Mouse (Mus musculus): Measurements from ENCODE around the gene Rhbg. TPM values are rescaled to one million over a fixed set of nuclear protein-coding genes. Genes with fewer than 3 reads are reported as not detected.

Rhbg gene
- polyA plus RNA-seq, 1 experiment: not detected

DNA sequence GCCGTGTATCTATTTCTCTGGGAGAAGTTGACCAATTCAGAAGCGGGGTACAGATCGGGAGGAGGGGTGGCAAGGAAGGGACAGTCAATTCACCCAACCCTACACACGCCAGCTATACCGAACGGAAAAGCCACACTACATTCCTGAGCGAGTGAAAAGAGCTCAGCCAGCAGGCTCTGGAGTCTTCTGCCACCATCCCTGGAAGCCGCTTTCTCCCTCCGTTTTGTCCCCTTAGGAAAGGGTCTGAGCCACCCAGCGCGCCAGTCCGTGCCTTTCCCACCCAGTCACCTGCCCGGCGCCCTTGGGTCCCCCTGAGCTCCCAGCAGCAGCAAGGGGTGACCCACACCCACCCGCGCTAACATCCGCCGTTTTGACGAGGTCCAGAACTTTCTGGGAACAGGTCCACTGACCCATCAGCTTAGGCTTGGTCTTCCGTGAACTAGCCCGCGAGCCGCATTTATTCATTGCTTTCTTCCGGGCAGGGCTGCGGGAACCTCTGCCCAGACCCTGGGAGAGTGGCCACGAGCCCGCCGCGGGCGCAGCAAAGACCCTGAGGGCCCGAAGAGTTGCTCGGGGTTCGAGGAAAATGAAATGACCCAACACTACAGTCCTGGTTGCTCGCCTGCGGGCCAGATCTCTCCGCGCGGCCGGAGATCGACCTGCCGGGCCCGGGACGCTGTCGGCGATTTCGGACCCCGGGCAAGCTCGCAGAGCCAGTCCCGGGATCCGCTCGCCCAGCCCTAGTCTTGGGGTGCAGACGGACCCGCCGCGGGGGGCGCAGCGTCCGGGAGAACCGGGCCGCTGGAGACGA lies 54.1 kb downstream of the Rhbg start:
- Histone ChIP-seq H3K36me3 (ENCODE audit: control insufficient read depth, insufficient read depth) (no peaks in the 10 kb centered on the region), H3ac (ENCODE audit: control insufficient read depth, insufficient read length, low read depth) (no peak overlapping the region), H3K79me3 (ENCODE audit: low read depth) (no peaks in the 10 kb centered on the region), H3K4me3 (ENCODE audit: insufficient read depth, poor library complexity, severe bottlenecking) (no peak overlapping the region), H3K79me2 (ENCODE audit: control insufficient read depth, insufficient read depth) (no peaks in the 10 kb centered on the region), H3K27me3 (ENCODE audit: control insufficient read depth, insufficient read depth, insufficient read length) (peaks cover 86% of the 10 kb centered on the region)
- TF ChIP-seq MAX (IDR thresholded peaks at IDR 0.05) (no peak), CEBPB (IDR thresholded peaks at IDR 0.05; ENCODE audit: low read depth) (no peak), FOSL1 (IDR thresholded peaks at IDR 0.05; ENCODE audit: insufficient read depth, low read length, poor library complexity, severe bottlenecking) (no peak), MYOD1 (IDR thresholded peaks at IDR 0.05; ENCODE audit: control insufficient read depth, insufficient read length, low read depth) (no peak), MYOG (IDR thresholded peaks at IDR 0.05; ENCODE audit: control insufficient read depth, extremely low read depth, insufficient read length) (no peak), USF1 (IDR thresholded peaks at IDR 0.05; ENCODE audit: low read depth) (no peak), CTCF (IDR thresholded peaks at IDR 0.05; ENCODE audit: control insufficient read depth, insufficient read depth, insufficient read length) (no peak)

DNA sequence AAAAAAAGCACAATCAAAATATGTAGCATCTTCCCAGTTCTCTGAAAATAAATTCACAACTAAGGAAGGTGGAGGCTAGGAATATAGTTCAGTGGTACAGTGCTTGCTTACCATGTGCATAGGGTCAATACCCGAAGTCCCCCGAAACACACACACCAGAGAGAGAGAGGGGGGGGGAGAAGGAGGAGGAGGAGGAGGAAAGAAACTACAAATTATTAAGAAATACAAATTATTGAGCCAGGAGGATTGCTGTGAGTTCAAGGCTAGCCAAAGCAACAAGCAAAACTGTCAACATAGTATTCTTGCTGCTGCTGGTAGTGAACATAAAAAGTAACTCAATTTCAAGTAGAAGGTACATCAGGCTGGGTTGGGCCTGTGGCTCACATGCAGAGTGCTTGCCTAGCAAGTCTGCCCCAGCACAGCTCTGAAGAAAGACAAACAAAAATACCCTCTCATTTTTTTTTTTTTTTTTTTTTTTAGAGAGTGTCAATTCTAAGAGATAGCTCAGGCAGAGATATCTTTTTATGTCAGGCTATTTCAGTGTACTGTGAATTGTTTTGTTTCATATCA lies 54.9 kb downstream of the Rhbg start:
- Histone ChIP-seq H3K27me3 (ENCODE audit: control insufficient read depth, insufficient read depth, insufficient read length) (peaks cover 86% of the 10 kb centered on the region), H3K36me3 (ENCODE audit: control insufficient read depth, insufficient read depth) (no peaks in the 10 kb centered on the region), H3ac (ENCODE audit: control insufficient read depth, insufficient read length, low read depth) (no peak overlapping the region), H3K4me3 (ENCODE audit: insufficient read depth, poor library complexity, severe bottlenecking) (no peak overlapping the region), H3K79me2 (ENCODE audit: control insufficient read depth, insufficient read depth) (no peaks in the 10 kb centered on the region), H3K79me3 (ENCODE audit: low read depth) (no peaks in the 10 kb centered on the region)
- no peak for TF ChIP-seq USF1 (IDR thresholded peaks at IDR 0.05; ENCODE audit: low read depth)
- no peak for TF ChIP-seq FOSL1 (IDR thresholded peaks at IDR 0.05; ENCODE audit: insufficient read depth, low read length, poor library complexity, severe bottlenecking)
- TF ChIP-seq MYOD1 (IDR thresholded peaks at IDR 0.05; ENCODE audit: control insufficient read depth, insufficient read length, low read depth): no peak
- no peak for TF ChIP-seq MAX (IDR thresholded peaks at IDR 0.05)
- TF ChIP-seq CEBPB (IDR thresholded peaks at IDR 0.05; ENCODE audit: low read depth): no peak
- no peak for TF ChIP-seq CTCF (IDR thresholded peaks at IDR 0.05; ENCODE audit: control insufficient read depth, insufficient read depth, insufficient read length)
- TF ChIP-seq MYOG (IDR thresholded peaks at IDR 0.05; ENCODE audit: control insufficient read depth, extremely low read depth, insufficient read length): no peak

DNA sequence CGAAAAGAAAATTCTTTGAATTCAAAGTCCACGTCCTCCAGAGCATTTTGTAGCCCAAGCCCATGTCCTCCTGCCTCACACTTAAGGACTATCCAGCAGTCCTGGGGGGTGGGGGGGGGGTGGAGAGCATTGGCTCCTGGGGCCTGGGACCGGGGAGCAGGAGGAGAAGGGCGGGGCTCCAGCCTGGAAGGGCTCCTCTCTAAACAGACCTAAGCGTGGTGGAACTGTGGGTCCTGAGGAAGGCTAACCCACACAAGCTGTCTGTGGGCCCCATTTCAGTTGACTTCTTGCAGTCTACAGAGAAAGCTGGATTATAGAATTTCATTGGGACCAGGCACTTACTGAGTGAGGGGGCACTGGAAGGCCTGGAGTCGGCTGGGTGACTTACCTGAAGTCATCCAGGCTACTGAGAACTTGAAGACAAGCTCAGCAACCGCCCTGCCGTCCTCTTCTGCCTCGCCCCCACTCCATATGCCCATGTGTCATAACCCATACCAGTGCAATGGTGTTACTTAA lies 55.9 kb downstream of the Rhbg start:
- H3K36me3 ChIP-seq (ENCODE audit: control insufficient read depth, insufficient read depth): no peaks in the 10 kb centered on the region
- H3K27me3 ChIP-seq (ENCODE audit: control insufficient read depth, insufficient read depth, insufficient read length): peaks cover 85% of the 10 kb centered on the region
- no peak for TF ChIP-seq CTCF (IDR thresholded peaks at IDR 0.05; ENCODE audit: control insufficient read depth, insufficient read depth, insufficient read length)
- no peak for TF ChIP-seq MYOD1 (IDR thresholded peaks at IDR 0.05; ENCODE audit: control insufficient read depth, insufficient read length, low read depth)
- TF ChIP-seq USF1 (IDR thresholded peaks at IDR 0.05; ENCODE audit: low read depth): no peak
- no peak for TF ChIP-seq MAX (IDR thresholded peaks at IDR 0.05)
- TF ChIP-seq FOSL1 (IDR thresholded peaks at IDR 0.05; ENCODE audit: insufficient read depth, low read length, poor library complexity, severe bottlenecking): no peak
- TF ChIP-seq CEBPB (IDR thresholded peaks at IDR 0.05; ENCODE audit: low read depth): no peak
- TF ChIP-seq MYOG (IDR thresholded peaks at IDR 0.05; ENCODE audit: control insufficient read depth, extremely low read depth, insufficient read length): no peak
- no peak overlapping the region for H3K4me3 ChIP-seq (ENCODE audit: insufficient read depth, poor library complexity, severe bottlenecking)
- H3K79me3 ChIP-seq (ENCODE audit: low read depth): no peaks in the 10 kb centered on the region
- H3ac ChIP-seq (ENCODE audit: control insufficient read depth, insufficient read length, low read depth): no peak overlapping the region
- H3K79me2 ChIP-seq (ENCODE audit: control insufficient read depth, insufficient read depth): no peaks in the 10 kb centered on the region

DNA sequence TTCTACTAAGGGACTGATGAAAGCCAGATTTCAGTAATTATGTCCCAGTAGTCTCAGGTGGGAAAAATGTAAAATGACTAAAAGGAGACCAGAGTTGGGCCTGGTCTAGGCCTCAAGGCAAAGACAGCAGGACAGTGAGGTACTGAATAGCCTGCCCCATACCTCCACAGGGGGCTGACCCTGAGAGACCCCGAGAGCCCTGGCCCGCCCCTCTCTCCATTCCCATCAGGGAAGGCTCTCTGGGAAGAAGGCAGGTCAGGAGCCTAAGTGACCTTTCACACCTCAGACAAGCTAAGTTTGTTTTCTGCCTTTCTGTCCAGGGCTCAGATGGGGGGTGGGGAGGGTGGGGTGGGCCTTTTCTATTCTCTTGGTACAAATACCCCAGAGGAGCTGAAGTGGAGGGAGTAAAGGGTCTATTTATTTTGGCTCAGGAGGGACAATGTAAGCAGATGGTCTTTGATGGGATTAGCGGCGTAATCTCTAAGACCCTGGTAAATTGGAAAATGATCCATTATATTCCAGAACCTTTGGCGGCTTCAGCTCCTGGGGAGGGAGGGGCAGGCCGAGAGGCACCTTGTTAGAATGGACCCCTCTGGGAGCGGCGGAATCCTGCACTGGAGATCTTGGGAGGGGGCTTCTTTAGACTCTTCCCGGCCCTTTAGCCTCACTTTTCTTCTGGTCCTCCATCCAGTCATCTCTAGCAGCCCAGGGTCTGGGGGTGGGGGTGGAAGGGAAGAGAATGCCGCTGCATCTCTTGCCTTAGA lies 56.6 kb downstream of the Rhbg start:
- H3K27me3 ChIP-seq (ENCODE audit: control insufficient read depth, insufficient read depth, insufficient read length): peaks cover 84% of the 10 kb centered on the region
- TF ChIP-seq MAX (IDR thresholded peaks at IDR 0.05) (no peak), CTCF (IDR thresholded peaks at IDR 0.05; ENCODE audit: control insufficient read depth, insufficient read depth, insufficient read length) (no peak), MYOD1 (IDR thresholded peaks at IDR 0.05; ENCODE audit: control insufficient read depth, insufficient read length, low read depth) (no peak), CEBPB (IDR thresholded peaks at IDR 0.05; ENCODE audit: low read depth) (no peak), FOSL1 (IDR thresholded peaks at IDR 0.05; ENCODE audit: insufficient read depth, low read length, poor library complexity, severe bottlenecking) (no peak), USF1 (IDR thresholded peaks at IDR 0.05; ENCODE audit: low read depth) (no peak)

More for the DNA sequence above, 56.6 kb downstream of the Rhbg start:
- no peak overlapping the region for H3ac ChIP-seq (ENCODE audit: control insufficient read depth, insufficient read length, low read depth)
- H3K79me3 ChIP-seq (ENCODE audit: low read depth): no peaks in the 10 kb centered on the region
- H3K79me2 ChIP-seq (ENCODE audit: control insufficient read depth, insufficient read depth): no peaks in the 10 kb centered on the region
- no peak overlapping the region for H3K4me3 ChIP-seq (ENCODE audit: insufficient read depth, poor library complexity, severe bottlenecking)
- H3K36me3 ChIP-seq (ENCODE audit: control insufficient read depth, insufficient read depth): no peaks in the 10 kb centered on the region

Small RNAs within 50 kb of the gene (microRNA-seq; reads per million reads assigned to microRNA genes)
- gene Gm25641 (ENCODE audit: borderline microRNAs expressed) (not detected), gene Mir3093 (ENCODE audit: borderline microRNAs expressed) (not detected), gene Mir9-1 (ENCODE audit: borderline microRNAs expressed) (not detected)

Other genes starting within 250 kb of the Rhbg start
- not detected for gene Hapln2, start 227.1 kb downstream of the Rhbg start, polyA plus RNA-seq (2012; fragmentation: generic; extraction: Trizol)
- 26.4 TPM for gene Gpatch4, start 211.6 kb downstream of the Rhbg start, polyA plus RNA-seq (2012; fragmentation: generic; extraction: Trizol)
- 93.6 TPM for gene Naxe, start 196.2 kb downstream of the Rhbg start, polyA plus RNA-seq (2012; fragmentation: generic; extraction: Trizol)
- gene Ttc24, start 176.4 kb downstream of the Rhbg start, polyA plus RNA-seq (2012; fragmentation: generic; extraction: Trizol): not detected
- gene Iqgap3, start 172.7 kb downstream of the Rhbg start, polyA plus RNA-seq (2012; fragmentation: generic; extraction: Trizol): 23.9 TPM
- 35.3 TPM for gene Mef2d, start 112.3 kb downstream of the Rhbg start, polyA plus RNA-seq (2012; fragmentation: generic; extraction: Trizol)
- gene Gm38392, start 32.5 kb upstream of the Rhbg start, polyA plus RNA-seq (2012; fragmentation: generic; extraction: Trizol): not detected
- 2.3 TPM for gene Tsacc, start 42.3 kb upstream of the Rhbg start, polyA plus RNA-seq (2012; fragmentation: generic; extraction: Trizol)
- gene Cct3, start 42.4 kb upstream of the Rhbg start, polyA plus RNA-seq (2012; fragmentation: generic; extraction: Trizol): 628 TPM
- 173 TPM for gene Glmp, start 70.3 kb upstream of the Rhbg start, polyA plus RNA-seq (2012; fragmentation: generic; extraction: Trizol)
- gene Tmem79, start 81.4 kb upstream of the Rhbg start, polyA plus RNA-seq (2012; fragmentation: generic; extraction: Trizol): 2.1 TPM
- 84.5 TPM for gene Smg5, start 81.6 kb upstream of the Rhbg start, polyA plus RNA-seq (2012; fragmentation: generic; extraction: Trizol)
- gene Paqr6, start 109.9 kb upstream of the Rhbg start, polyA plus RNA-seq (2012; fragmentation: generic; extraction: Trizol): 0.02 TPM
- gene Bglap3, start 118.0 kb upstream of the Rhbg start, polyA plus RNA-seq (2012; fragmentation: generic; extraction: Trizol): 0.51 TPM
- gene Bglap2, start 124.0 kb upstream of the Rhbg start, polyA plus RNA-seq (2012; fragmentation: generic; extraction: Trizol): 4.6 TPM
- gene Bglap, start 129.8 kb upstream of the Rhbg start, polyA plus RNA-seq (2012; fragmentation: generic; extraction: Trizol): 1.6 TPM
- gene Pmf1, start 155.6 kb upstream of the Rhbg start, polyA plus RNA-seq (2012; fragmentation: generic; extraction: Trizol): 117 TPM
- 18.5 TPM for gene Slc25a44, start 170.4 kb upstream of the Rhbg start, polyA plus RNA-seq (2012; fragmentation: generic; extraction: Trizol)
- 0.69 TPM for gene Sema4a, start 206.5 kb upstream of the Rhbg start, polyA plus RNA-seq (2012; fragmentation: generic; extraction: Trizol)

Measured in C2C12 (cell line).